23 mouse cellular contexts compared by ENCODE assay signal in genomic region chr10:81485479-81486018, GRCm38 (mm10). TPM values are rescaled to one million over a fixed set of nuclear protein-coding genes. Genes with fewer than 3 reads are reported as not detected.
DNase-seq lines count a peak whose midpoint lies in the region; ATAC-seq lines count a peak whose summit lies in the region.
"Had no signal": no experiment of that assay in that cellular context is flagged by ENCODE, and none has a peak within 500 bp of the region (broad histone marks: within the 10 kb centered on the region; RNA-seq: fewer than 3 reads in every experiment).

No protein-coding gene starts in this region.

- no peak for DNase-seq in liver, embryonic 11.5 days (ENCODE audit: low spot score)
- no peak for DNase-seq in liver
- DNase-seq in layer of hippocampus, postnatal 10 days (ENCODE audit: low spot score in 2 of 2), result no peak
- no peak for DNase-seq in natural killer cell, adult 2 months (ENCODE audit: low spot score in 2 of 2)
- DNase-seq: cerebellum, adult 18-20 months; cerebellum, postnatal 25 days; gastrocnemius, postnatal 36 days; kidney, adult 11 months; kidney, postnatal 36 days; left cerebral cortex, postnatal 4 days; lung, adult 18-20 months; right cerebral cortex, postnatal 25 days; spleen, adult 18-20 months had no signal

- H3K4me3 ChIP-seq in forebrain, embryonic 13.5 days, result no peak overlapping the region
- H3K4me3 ChIP-seq in forebrain, embryonic 15.5 days, result no peak overlapping the region
- no peak overlapping the region for H3K4me3 ChIP-seq in liver, embryonic 11.5 days (ENCODE audit: low read depth, low read length)
- no peak overlapping the region for H3K4me3 ChIP-seq in midbrain, embryonic 16.5 days (ENCODE audit: low read depth, low read length)
- H3K4me3 ChIP-seq: embryonic facial prominence, embryonic 15.5 days; kidney, embryonic 15.5 days; left cerebral cortex, adult 2 months; limb, embryonic 15.5 days; neural tube, embryonic 13.5 days had no signal

- H3K4me1 ChIP-seq in forebrain, embryonic 13.5 days, result peaks cover 27% of the 10 kb centered on the region
- peaks cover 20% of the 10 kb centered on the region for H3K4me1 ChIP-seq in forebrain, embryonic 15.5 days
- peaks cover 7% of the 10 kb centered on the region; the same call in 1 of the 2 replicates for H3K4me1 ChIP-seq in liver, embryonic 11.5 days (replicated peaks; ENCODE audit: control insufficient read depth, insufficient read depth, low read length)
- peaks cover 20% of the 10 kb centered on the region for H3K4me1 ChIP-seq in midbrain, embryonic 16.5 days (ENCODE audit: control insufficient read depth, insufficient read depth, low read length)

- peaks cover 51% of the 10 kb centered on the region for H3K36me3 ChIP-seq in forebrain, embryonic 13.5 days (ENCODE audit: poor library complexity, severe bottlenecking)
- H3K36me3 ChIP-seq in forebrain, embryonic 15.5 days, result peaks cover 39% of the 10 kb centered on the region
- H3K36me3 ChIP-seq in liver, embryonic 11.5 days (ENCODE audit: control insufficient read depth, insufficient read depth, low read length), result peaks cover 33% of the 10 kb centered on the region
- peaks cover 30% of the 10 kb centered on the region for H3K36me3 ChIP-seq in midbrain, embryonic 16.5 days (ENCODE audit: control insufficient read depth, insufficient read depth, low read length)

- no peak for ATAC-seq in forebrain, embryonic 13.5 days
- ATAC-seq in forebrain, embryonic 15.5 days (replicated peaks), result no peak
- 0 out of 2 replicates have a peak, but pooled peaks have one; percentile 6 for ATAC-seq in liver, embryonic 11.5 days (replicated peaks; ENCODE audit: low FRiP score)
- ATAC-seq in common myeloid progenitor, adult 5-6 weeks (replicated peaks; ENCODE audit: low read depth, poor library complexity, severe bottlenecking), result 0 out of 2 replicates have a peak, but pooled peaks have one; percentile 11
- ATAC-seq in midbrain, embryonic 16.5 days, result no peak

- H3K4me2 ChIP-seq in forebrain, embryonic 13.5 days, result no peak overlapping the region
- H3K4me2 ChIP-seq in forebrain, embryonic 15.5 days (replicated peaks), result no peak overlapping the region
- no peak overlapping the region for H3K4me2 ChIP-seq in liver, embryonic 11.5 days
- no peak overlapping the region for H3K4me2 ChIP-seq in midbrain, embryonic 16.5 days (ENCODE audit: low read length)
- H3K4me2 ChIP-seq: embryonic facial prominence, embryonic 15.5 days; kidney, embryonic 15.5 days; limb, embryonic 15.5 days; neural tube, embryonic 13.5 days had no signal

- no peak overlapping the region for H3K9ac ChIP-seq in forebrain, embryonic 13.5 days
- H3K9ac ChIP-seq in forebrain, embryonic 15.5 days (replicated peaks), result no peak overlapping the region
- no peak overlapping the region for H3K9ac ChIP-seq in liver, embryonic 11.5 days (ENCODE audit: low read depth, low read length)
- no peak overlapping the region for H3K9ac ChIP-seq in midbrain, embryonic 16.5 days (ENCODE audit: low read depth, low read length)
- H3K9ac ChIP-seq: embryonic facial prominence, embryonic 15.5 days; kidney, embryonic 15.5 days; limb, embryonic 15.5 days had no signal

- 69% methylated on average over 7 of the region's 7 CpGs for WGBS in forebrain, embryonic 13.5 days
- WGBS in forebrain, embryonic 15.5 days, result 74% methylated on average over 7 of the region's 7 CpGs
- 61% methylated on average over 7 of the region's 7 CpGs for WGBS in liver, embryonic 11.5 days
- WGBS in midbrain, embryonic 16.5 days, result 74% methylated on average over 7 of the region's 7 CpGs

- no peaks in the 10 kb centered on the region for H3K9me3 ChIP-seq in forebrain, embryonic 13.5 days (replicated peaks)
- no peaks in the 10 kb centered on the region for H3K9me3 ChIP-seq in forebrain, embryonic 15.5 days
- no peaks in the 10 kb centered on the region for H3K9me3 ChIP-seq in liver, embryonic 11.5 days (ENCODE audit: control insufficient read depth, low read length)
- H3K9me3 ChIP-seq in midbrain, embryonic 16.5 days (replicated peaks; ENCODE audit: control insufficient read depth, low read length, poor library complexity, severe bottlenecking), result no peaks in the 10 kb centered on the region
- H3K9me3 ChIP-seq: embryonic facial prominence, embryonic 15.5 days; kidney, embryonic 15.5 days; limb, embryonic 15.5 days; neural tube, embryonic 13.5 days had no signal

- peak overlapping the region; percentile 74 for H3K27ac ChIP-seq in forebrain, embryonic 13.5 days
- no peak overlapping the region for H3K27ac ChIP-seq in forebrain, embryonic 15.5 days (replicated peaks)
- H3K27ac ChIP-seq in liver, embryonic 11.5 days (ENCODE audit: low read depth, low read length), result no peak overlapping the region
- peak overlapping the region; percentile 83; the same call in 1 of the 2 replicates for H3K27ac ChIP-seq in midbrain, embryonic 16.5 days (ENCODE audit: low read length)
- H3K27ac ChIP-seq: embryonic facial prominence, embryonic 15.5 days; kidney, embryonic 15.5 days; limb, embryonic 15.5 days had no signal

- no peaks in the 10 kb centered on the region for H3K27me3 ChIP-seq in forebrain, embryonic 13.5 days
- H3K27me3 ChIP-seq in forebrain, embryonic 15.5 days, result no peaks in the 10 kb centered on the region
- peaks cover 20% of the 10 kb centered on the region for H3K27me3 ChIP-seq in liver, embryonic 11.5 days (replicated peaks; ENCODE audit: control insufficient read depth, insufficient read depth, low read length)
- H3K27me3 ChIP-seq in midbrain, embryonic 16.5 days (ENCODE audit: control insufficient read depth, insufficient read depth, low read depth, low read length), result no peaks in the 10 kb centered on the region
- H3K27me3 ChIP-seq: neural tube, embryonic 13.5 days had no signal

RNA-seq across cellular contexts. Expression of gene Celf5, which starts 3.0 kb away (rescaled TPM):
- polyA plus RNA-seq in forebrain, embryonic 13.5 days (2015; fragmentation: Nextera tagmentation; extraction: Ambion mirVana), result 48.8 and 57.4 TPM in 2 replicates
- polyA plus RNA-seq in forebrain, embryonic 15.5 days (2015; fragmentation: Nextera tagmentation; extraction: Ambion mirVana), result 76.1 and 78.5 TPM in 2 replicates
- polyA plus RNA-seq in liver, embryonic 11.5 days (2014; fragmentation: Nextera tagmentation; extraction: Ambion mirVana), result 0.12 TPM in 1 of 2 replicates, not detected in the other
- total RNA-seq in common myeloid progenitor, adult 5-6 weeks (2017), result 0.14 TPM in 1 of 2 replicates, not detected in the other
- polyA plus RNA-seq in midbrain, embryonic 16.5 days (2015; fragmentation: Nextera tagmentation; extraction: Ambion mirVana), result 88.3 and 103 TPM in 2 replicates
- 100 to 1,000 TPM; 259 to 261 TPM for total RNA-seq in layer of hippocampus, postnatal 10 days (2021)
- total RNA-seq: gastrocnemius, postnatal 36 days; megakaryocyte, adult 5-6 weeks had no signal

RNA-seq across cellular contexts. Expression of gene Ncln, which starts 10.6 kb away (rescaled TPM):
- polyA plus RNA-seq in forebrain, embryonic 13.5 days (2015; fragmentation: Nextera tagmentation; extraction: Ambion mirVana), result 56.8 and 60.9 TPM in 2 replicates
- 60.3 and 65.0 TPM in 2 replicates for polyA plus RNA-seq in forebrain, embryonic 15.5 days (2015; fragmentation: Nextera tagmentation; extraction: Ambion mirVana)
- 92.2 and 97.9 TPM in 2 replicates for polyA plus RNA-seq in liver, embryonic 11.5 days (2014; fragmentation: Nextera tagmentation; extraction: Ambion mirVana)
- 46.6 and 52.9 TPM in 2 replicates for total RNA-seq in common myeloid progenitor, adult 5-6 weeks (2017)
- 61.1 and 61.3 TPM in 2 replicates for polyA plus RNA-seq in midbrain, embryonic 16.5 days (2015; fragmentation: Nextera tagmentation; extraction: Ambion mirVana)
- total RNA-seq in layer of hippocampus, postnatal 10 days (2021), result 100 to 1,000 TPM in 1 of 2 experiments, 10 to 100 TPM in 1; 89.3 to 116 TPM

RNA-seq across cellular contexts. Expression of gene S1pr4, which starts 14.4 kb away (rescaled TPM):
- 0.52 and 0.53 TPM in 2 replicates for polyA plus RNA-seq in forebrain, embryonic 13.5 days (2015; fragmentation: Nextera tagmentation; extraction: Ambion mirVana)
- 0.69 and 0.73 TPM in 2 replicates for polyA plus RNA-seq in forebrain, embryonic 15.5 days (2015; fragmentation: Nextera tagmentation; extraction: Ambion mirVana)
- polyA plus RNA-seq in liver, embryonic 11.5 days (2014; fragmentation: Nextera tagmentation; extraction: Ambion mirVana), result 4.5 and 4.6 TPM in 2 replicates
- 10.3 and 14.4 TPM in 2 replicates for total RNA-seq in common myeloid progenitor, adult 5-6 weeks (2017)
- 0.44 and 0.58 TPM in 2 replicates for polyA plus RNA-seq in midbrain, embryonic 16.5 days (2015; fragmentation: Nextera tagmentation; extraction: Ambion mirVana)
- under 1 TPM in 1 of 2 experiments, not detected in 1; 0.30 TPM for total RNA-seq in layer of hippocampus, postnatal 10 days (2021)

RNA-seq across cellular contexts. Expression of gene Nfic, which starts 30.1 kb away (rescaled TPM):
- 18.5 and 25.2 TPM in 2 replicates for polyA plus RNA-seq in forebrain, embryonic 13.5 days (2015; fragmentation: Nextera tagmentation; extraction: Ambion mirVana)
- polyA plus RNA-seq in forebrain, embryonic 15.5 days (2015; fragmentation: Nextera tagmentation; extraction: Ambion mirVana), result 24.2 and 29.4 TPM in 2 replicates
- polyA plus RNA-seq in liver, embryonic 11.5 days (2014; fragmentation: Nextera tagmentation; extraction: Ambion mirVana), result 15.4 and 21.4 TPM in 2 replicates
- total RNA-seq in common myeloid progenitor, adult 5-6 weeks (2017), result 13.7 and 18.2 TPM in 2 replicates
- 15.4 and 17.2 TPM in 2 replicates for polyA plus RNA-seq in midbrain, embryonic 16.5 days (2015; fragmentation: Nextera tagmentation; extraction: Ambion mirVana)
- total RNA-seq in layer of hippocampus, postnatal 10 days (2021), result 10 to 100 TPM; 51.2 to 55.8 TPM

RNA-seq across cellular contexts. Expression of gene Gna15, which starts 38.5 kb away (rescaled TPM):
- polyA plus RNA-seq in forebrain, embryonic 13.5 days (2015; fragmentation: Nextera tagmentation; extraction: Ambion mirVana), result 0.48 and 0.57 TPM in 2 replicates
- polyA plus RNA-seq in forebrain, embryonic 15.5 days (2015; fragmentation: Nextera tagmentation; extraction: Ambion mirVana), result 0.57 and 0.84 TPM in 2 replicates
- polyA plus RNA-seq in liver, embryonic 11.5 days (2014; fragmentation: Nextera tagmentation; extraction: Ambion mirVana), result 10.1 and 11.3 TPM in 2 replicates
- total RNA-seq in common myeloid progenitor, adult 5-6 weeks (2017), result 30.6 and 39.1 TPM in 2 replicates
- polyA plus RNA-seq in midbrain, embryonic 16.5 days (2015; fragmentation: Nextera tagmentation; extraction: Ambion mirVana), result 0.80 and 0.87 TPM in 2 replicates
- total RNA-seq in layer of hippocampus, postnatal 10 days (2021), result 1 to 10 TPM; 1.9 to 3.2 TPM

Comparison
In these comparisons a context has a peak if more than half of its experiments do, and no peak if none do; other contexts are left out.
1. H3K27ac ChIP-seq: peak in forebrain, embryonic 13.5 days (single experiment) and midbrain, embryonic 16.5 days (single experiment); none in forebrain, embryonic 15.5 days (single experiment) and liver, embryonic 11.5 days (single experiment).
2. ATAC-seq: peak in liver, embryonic 11.5 days (single experiment) and common myeloid progenitor, adult 5-6 weeks (single experiment); none in forebrain, embryonic 13.5 days (single experiment), forebrain, embryonic 15.5 days (single experiment) and midbrain, embryonic 16.5 days (single experiment).
3. RNA of gene Celf5, which starts 3.0 kb away (polyA plus RNA-seq): 88.3 to 103 TPM in midbrain, embryonic 16.5 days, 76.1 to 78.5 TPM in forebrain, embryonic 15.5 days and 48.8 to 57.4 TPM in forebrain, embryonic 13.5 days; 0.12 TPM in liver, embryonic 11.5 days; every median in the first group is over 10 times any median in the second.